Mouse (Mus musculus) left cerebral cortex, adult 18-20 months (tissue): ENCODE measurements around the gene Dnajc16. TPM values are rescaled to one million over a fixed set of nuclear protein-coding genes. Genes with fewer than 3 reads are reported as not detected.

ENCODE experiments used
- DNase-seq, 2 experiments: peaks; one replicate each; pipeline ENCODE4 v3.0.0; 2021 to 2022; ENCODE audit warnings: low spot score in 2 of 2, mixed read lengths in 1 of 2
- total RNA-seq, 2 experiments: library from RNA; stranded (reverse); gene quantifications; 2 replicates each; pipeline ENCODE4 v1.2.3; 2021

Dnajc16 gene
- total RNA-seq, 2 experiments from 2014 or later, result 41.7 to 44.9 TPM

- DNase-seq, result no peak
Observed at GRCm38 (mm10) chr4:141729266-141729665, 61.5 kb downstream of the Dnajc16 start.

GRCm38 (mm10) chr4:141725738-141726137, 65.0 kb downstream of the Dnajc16 start:
- no peak for DNase-seq

GRCm38 (mm10) chr4:141725277-141725676, 65.5 kb downstream of the Dnajc16 start:
- no peak for DNase-seq

GRCm38 (mm10) chr4:141724594-141724993, 66.1 kb downstream of the Dnajc16 start:
- DNase-seq, result no peak

DNA sequence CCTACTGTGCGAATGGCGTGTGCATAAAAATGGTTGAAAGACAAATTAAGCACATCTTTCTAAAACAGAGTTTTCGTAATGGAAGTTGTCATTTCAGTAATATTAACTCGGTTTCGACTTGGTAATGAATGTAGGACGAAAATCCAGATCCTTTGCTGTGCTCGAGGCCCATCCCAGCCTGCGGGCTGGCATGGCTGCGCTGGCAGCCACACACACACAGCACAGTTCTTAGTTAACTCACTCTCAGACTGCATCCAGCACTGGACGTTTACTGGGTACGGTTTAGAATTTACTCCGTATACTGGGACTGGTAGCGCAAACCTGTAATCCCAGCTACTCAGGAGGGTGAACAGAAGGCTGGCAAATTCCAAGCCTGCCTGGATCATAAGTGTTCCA, 67.1 kb downstream of the Dnajc16 start:
- peak in 1 of 2 experiments; percentile 20 for DNase-seq

DNA sequence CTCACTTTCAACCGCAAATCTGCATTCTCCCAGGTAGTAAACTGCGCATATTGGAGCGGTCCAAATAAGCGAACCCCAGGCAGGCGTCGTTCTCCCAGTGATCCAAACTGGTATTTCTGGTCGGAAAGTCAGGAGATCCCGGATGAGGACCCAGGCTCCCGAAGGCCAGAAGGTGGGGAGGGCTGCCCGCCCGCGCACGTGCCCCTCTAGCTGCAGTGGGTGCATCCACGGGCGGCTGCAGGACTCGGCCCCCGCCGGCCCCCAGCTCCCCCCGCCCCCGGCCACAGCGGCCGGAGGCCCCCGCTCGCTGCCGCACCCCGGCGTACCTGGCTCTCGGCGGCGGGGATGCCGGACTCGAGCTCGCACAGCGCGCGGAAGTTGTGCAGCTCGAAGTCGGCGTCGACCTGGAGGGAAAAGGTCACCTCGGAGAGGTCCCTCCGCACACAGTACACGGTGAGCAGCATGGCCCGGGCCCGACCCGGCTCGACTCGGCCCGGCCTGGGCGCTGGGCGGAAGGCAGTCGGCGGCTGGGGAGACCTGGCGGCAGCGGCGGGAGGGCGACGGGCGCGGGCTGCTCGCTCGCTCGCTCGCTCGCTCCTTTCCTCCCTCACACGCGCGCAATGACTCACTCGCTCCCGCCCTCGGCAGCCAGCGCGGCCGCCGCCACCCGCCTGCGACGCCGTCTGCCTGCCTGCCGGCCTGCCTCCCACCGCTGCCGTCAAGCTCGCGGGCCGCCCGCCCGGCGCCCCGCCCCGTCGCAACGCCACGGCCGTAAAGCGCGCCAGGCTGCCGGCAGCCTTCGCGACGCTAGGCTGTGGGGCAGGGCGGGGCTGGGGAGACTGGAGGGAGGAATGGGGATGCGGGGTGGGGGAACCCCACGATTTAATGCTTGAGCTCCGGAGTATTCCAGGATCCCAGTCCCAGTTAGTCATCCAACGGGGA, 67.7 kb downstream of the Dnajc16 start, which contains the start of gene Ddi2:
Gene Ddi2, minus strand, starts transcription at position 689 of the 942 bp plus-strand sequence.
- peak; percentile 89 to 96 for DNase-seq

DNA sequence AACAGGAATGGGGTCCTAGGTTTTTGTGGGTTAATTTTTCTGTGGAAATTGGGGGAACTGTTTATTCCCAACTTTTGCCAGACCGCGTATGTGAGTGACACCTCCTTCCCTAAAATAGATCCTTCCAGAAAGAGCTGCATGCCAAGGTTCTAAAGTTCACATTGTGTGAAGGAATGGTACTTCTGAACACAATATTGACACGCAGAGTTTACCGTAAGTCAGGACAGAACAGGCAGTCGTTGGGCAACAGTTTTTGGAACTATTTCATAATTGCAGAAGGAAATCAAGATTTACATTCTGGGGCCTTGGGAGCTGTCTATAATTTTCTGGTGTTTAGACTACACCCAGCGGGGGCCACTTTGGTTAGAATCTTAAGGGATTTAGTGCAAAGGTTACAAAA, 68.8 kb downstream of the Dnajc16 start:
- no peak for DNase-seq

DNA sequence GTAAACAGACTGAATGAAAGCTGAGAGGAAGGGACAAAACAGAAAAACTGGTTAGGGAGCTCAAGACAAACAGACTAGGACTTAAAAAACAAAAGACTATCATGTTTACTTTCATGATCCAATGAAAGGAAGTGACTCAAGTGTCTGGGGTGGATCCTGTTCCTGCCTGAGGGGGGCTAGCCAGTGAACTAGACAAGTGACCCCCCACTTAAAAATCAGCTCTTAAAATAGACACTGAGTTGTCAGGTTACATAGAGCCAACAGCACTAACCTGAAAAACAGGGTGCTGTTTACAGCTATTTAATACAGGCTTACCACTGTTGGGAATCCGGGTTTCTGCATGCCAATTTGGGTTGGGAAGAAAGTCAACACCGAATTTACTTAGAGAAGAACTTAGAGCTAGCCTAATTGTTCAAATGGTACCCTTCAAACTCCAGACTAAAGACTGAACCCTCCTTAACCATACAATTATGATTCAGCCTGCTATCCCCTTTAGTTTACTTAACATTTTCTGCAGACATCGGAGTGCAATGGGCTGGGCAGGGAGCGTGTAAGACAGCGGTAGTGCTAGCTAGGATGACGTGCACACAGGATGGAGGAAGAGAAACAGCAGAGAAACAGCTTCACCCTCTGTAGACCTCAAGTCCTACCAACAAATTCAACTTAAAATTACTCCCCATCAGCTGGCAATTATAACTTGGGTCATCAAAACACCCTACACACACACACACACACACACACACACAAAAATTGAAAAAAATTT, 69.8 kb downstream of the Dnajc16 start:
- no peak for DNase-seq

- DNase-seq, result no peak
Observed at GRCm38 (mm10) chr4:141719304-141719703, 71.4 kb downstream of the Dnajc16 start.

GRCm38 (mm10) chr4:141717633-141718032, 73.1 kb downstream of the Dnajc16 start:
- DNase-seq, result no peak

- DNase-seq, result no peak
Observed at GRCm38 (mm10) chr4:141715027-141715426, 75.7 kb downstream of the Dnajc16 start.

- no peak for DNase-seq
Observed at GRCm38 (mm10) chr4:141713598-141714142, 77.1 kb downstream of the Dnajc16 start.

DNA sequence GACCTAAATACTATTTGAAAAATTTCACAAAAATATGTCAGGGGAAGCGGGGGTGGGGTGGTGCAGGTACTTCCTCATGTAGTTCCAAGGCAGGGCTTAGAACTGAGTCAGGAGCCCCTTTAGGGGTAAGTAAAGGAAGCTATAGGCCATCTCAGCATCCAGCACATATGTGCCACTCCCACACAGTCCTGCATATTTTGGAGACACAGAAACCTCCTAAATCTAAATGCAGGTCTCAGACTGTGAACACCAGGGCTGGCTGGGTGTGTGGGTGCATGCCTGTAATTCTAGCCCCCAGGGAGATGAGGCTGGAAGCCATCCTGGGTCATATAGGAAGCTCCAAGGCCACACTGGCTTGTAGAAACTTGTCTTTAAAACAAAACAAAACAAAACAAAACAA, 79.5 kb downstream of the Dnajc16 start:
- peak; percentile 11 to 48 for DNase-seq

Other genes with a start within 250 kb of the Dnajc16 start
- 1 to 10 TPM; 1.4 to 1.6 TPM for gene Fblim1, start 184.8 kb downstream of the Dnajc16 start, total RNA-seq
- gene Tmem82, start 172.3 kb downstream of the Dnajc16 start, total RNA-seq, result under 1 TPM; 0.53 to 0.63 TPM
- gene Slc25a34, start 167.1 kb downstream of the Dnajc16 start, total RNA-seq, result 1 to 10 TPM; 3.9 to 4.1 TPM
- gene Plekhm2, start 126.0 kb downstream of the Dnajc16 start, total RNA-seq, result 10 to 100 TPM; 94.6 to 96.9 TPM
- not detected for gene Rsc1a1, start 105.3 kb downstream of the Dnajc16 start, total RNA-seq
- gene Ddi2, start 67.5 kb downstream of the Dnajc16 start, total RNA-seq, result 10 to 100 TPM; 45.8 to 50.9 TPM
- 1 to 10 TPM; 2.8 to 3.3 TPM for gene Agmat, start 44.3 kb downstream of the Dnajc16 start, total RNA-seq
- 10 to 100 TPM; 26.4 to 28.5 TPM for gene Casp9, start 2.7 kb upstream of the Dnajc16 start, total RNA-seq
- gene Cela2a, start 35.2 kb upstream of the Dnajc16 start, total RNA-seq, result not detected
- not detected for gene Ctrc, start 55.4 kb upstream of the Dnajc16 start, total RNA-seq
- gene Efhd2, start 84.0 kb upstream of the Dnajc16 start, total RNA-seq, result 100 to 1,000 TPM; 298 to 317 TPM
- gene Fhad1, start 224.2 kb upstream of the Dnajc16 start, total RNA-seq, result 1 to 10 TPM; 7.4 to 9.1 TPM